Mouse (Mus musculus): ENCODE results near the gene Cdk8. TPM values are rescaled to one million over a fixed set of nuclear protein-coding genes. Genes with fewer than 3 reads are reported as not detected.

The Cdk8 gene
- total RNA-seq, 1 experiment, result 63.9 TPM

GRCm38 (mm10) chr5:146248746-146249145, 17.7 kb downstream of the Cdk8 start:
- Histone ChIP-seq H3K4me3 (ENCODE audit: insufficient read depth in 1 of 2, low read depth in 1 of 2, low read length in 2 of 2, poor library complexity in 1 of 2, severe bottlenecking in 1 of 2) (no peak overlapping the region), H3K36me3 (ENCODE audit: control insufficient read depth, insufficient read depth, low read length, poor library complexity, severe bottlenecking) (peaks cover 7% of the 10 kb centered on the region; the same call in 1 of the 2 replicates), H3K4me1 (ENCODE audit: control insufficient read depth in 2 of 2, insufficient read depth in 2 of 2, low read length in 2 of 2, poor library complexity in 1 of 2) (peaks cover 0 to 6% of the 10 kb centered on the region in 2 experiments; a peak in 1 of 4 replicates), H3K9me3 (ENCODE audit: control insufficient read depth, insufficient read depth, low read depth, low read length) (no peaks in the 10 kb centered on the region), H3K9ac (ENCODE audit: insufficient read depth, low read depth, low read length, poor library complexity, severe bottlenecking) (no peak overlapping the region), H3K27ac (ENCODE audit: insufficient read depth, low read depth, low read length, poor library complexity, severe bottlenecking) (no peak overlapping the region)
- in situ Hi-C loops (cut with MboI; ENCODE audit: low sequenced_read_pairs in 2 of 2, unreplicated experiment in 2 of 2), result no loop called here
- DNase-seq (ENCODE audit: low read depth, low spot score), result no peak
- no peak for TF ChIP-seq HCFC1 (IDR thresholded peaks at IDR 0.05; ENCODE audit: borderline replicate concordance, insufficient read depth, low read length)
- no peak for TF ChIP-seq MAFK (IDR thresholded peaks at IDR 0.05; ENCODE audit: insufficient read depth, low read depth, low read length)
- no peak for TF ChIP-seq ZC3H11A (IDR thresholded peaks at IDR 0.05; ENCODE audit: borderline replicate concordance, low read depth, low read length)
- TF ChIP-seq ZNF384 (IDR thresholded peaks at IDR 0.05; ENCODE audit: low read depth, low read length), result no peak
- no peak for TF ChIP-seq CHD2 (IDR thresholded peaks at IDR 0.05; ENCODE audit: low read depth, low read length)

DNA sequence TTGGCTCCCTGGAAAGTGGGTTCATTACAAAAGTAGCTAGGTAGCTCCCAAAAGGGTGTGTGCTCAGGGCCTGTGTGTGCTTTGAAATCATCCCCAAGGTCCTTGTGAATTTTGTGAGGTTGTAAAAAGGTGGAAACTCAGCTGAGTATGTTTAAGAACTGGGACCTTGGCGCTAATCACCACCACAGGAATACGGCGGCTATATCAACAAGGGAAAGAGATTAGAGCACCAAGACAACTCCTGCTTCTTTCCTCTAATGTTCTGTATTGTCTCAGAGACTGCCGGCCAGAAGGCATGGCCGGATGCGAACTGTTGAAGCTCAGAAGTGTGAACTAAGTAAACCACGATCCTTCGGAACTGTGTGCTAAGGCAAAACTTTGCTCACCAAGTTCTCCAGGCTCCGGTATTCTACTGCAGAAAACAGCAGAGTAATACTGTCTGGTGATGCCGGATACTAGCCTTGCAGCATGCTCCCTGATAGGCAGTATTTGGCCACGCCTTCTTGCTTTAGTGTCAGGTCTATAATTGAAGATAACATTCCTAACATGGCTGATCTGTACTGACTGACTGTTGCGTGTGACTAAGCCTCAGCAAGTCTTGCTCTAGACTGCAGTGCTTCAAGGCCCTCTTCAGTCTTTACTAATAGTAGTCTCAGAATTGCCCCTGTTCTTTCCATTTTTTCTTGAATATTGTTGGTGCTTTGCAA, 19.5 kb downstream of the Cdk8 start:
- DNase-seq (ENCODE audit: low read depth, low spot score), result no peak
- Histone ChIP-seq H3K9ac (ENCODE audit: insufficient read depth, low read depth, low read length, poor library complexity, severe bottlenecking) (no peak overlapping the region), H3K4me1 (ENCODE audit: control insufficient read depth in 2 of 2, insufficient read depth in 2 of 2, low read length in 2 of 2, poor library complexity in 1 of 2) (peaks cover 0 to 2% of the 10 kb centered on the region in 2 experiments; a peak in 1 of 4 replicates), H3K27ac (ENCODE audit: insufficient read depth, low read depth, low read length, poor library complexity, severe bottlenecking) (no peak overlapping the region), H3K9me3 (ENCODE audit: control insufficient read depth, insufficient read depth, low read depth, low read length) (no peaks in the 10 kb centered on the region), H3K36me3 (ENCODE audit: control insufficient read depth, insufficient read depth, low read length, poor library complexity, severe bottlenecking) (peaks cover 7% of the 10 kb centered on the region; the same call in 1 of the 2 replicates), H3K4me3 (ENCODE audit: insufficient read depth in 1 of 2, low read depth in 1 of 2, low read length in 2 of 2, poor library complexity in 1 of 2, severe bottlenecking in 1 of 2) (no peak overlapping the region)
- in situ Hi-C loops (cut with MboI; ENCODE audit: low sequenced_read_pairs in 2 of 2, unreplicated experiment in 2 of 2), result no loop called here
- TF ChIP-seq MAFK (IDR thresholded peaks at IDR 0.05; ENCODE audit: insufficient read depth, low read depth, low read length) (no peak), ZC3H11A (IDR thresholded peaks at IDR 0.05; ENCODE audit: borderline replicate concordance, low read depth, low read length) (no peak), ZNF384 (IDR thresholded peaks at IDR 0.05; ENCODE audit: low read depth, low read length) (no peak), HCFC1 (IDR thresholded peaks at IDR 0.05; ENCODE audit: borderline replicate concordance, insufficient read depth, low read length) (no peak), CHD2 (IDR thresholded peaks at IDR 0.05; ENCODE audit: low read depth, low read length) (no peak)

DNA sequence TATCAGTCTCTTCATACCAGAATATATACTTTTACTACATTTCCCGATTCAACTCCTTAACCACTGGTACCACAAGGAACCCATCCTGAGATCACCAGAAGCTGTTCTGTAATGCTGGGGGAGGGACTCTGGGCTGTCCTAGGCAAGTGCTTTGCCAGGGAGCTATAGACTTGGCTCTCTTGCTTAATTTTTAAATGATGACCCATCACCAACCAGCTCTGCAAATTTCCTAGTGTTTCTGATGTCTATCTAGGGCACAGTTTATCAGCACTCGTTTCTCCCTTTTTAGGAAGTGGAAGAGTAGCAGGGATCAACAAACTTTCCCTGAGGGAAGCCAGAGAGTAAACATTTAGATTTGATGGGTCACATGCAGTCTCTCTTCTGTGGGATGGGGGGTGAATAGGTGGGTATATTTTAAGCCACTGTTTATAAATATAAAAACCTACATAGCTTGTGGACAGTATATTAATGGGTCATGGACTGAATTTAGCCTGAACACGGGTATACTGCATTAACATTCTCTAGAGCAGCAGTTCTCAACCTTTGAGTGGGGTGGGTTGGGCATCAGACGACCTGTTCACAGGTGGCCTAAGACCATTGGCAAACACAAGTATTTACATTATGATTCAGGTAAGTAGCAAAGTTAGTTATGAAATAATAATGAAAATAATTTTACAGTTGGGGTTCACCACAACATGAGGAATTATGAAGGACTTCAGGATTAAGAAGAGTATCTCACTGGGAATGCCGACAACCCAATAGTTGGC, 20.8 kb downstream of the Cdk8 start:
- no peak for DNase-seq (ENCODE audit: low read depth, low spot score)
- in situ Hi-C loops (cut with MboI; ENCODE audit: low sequenced_read_pairs in 2 of 2, unreplicated experiment in 2 of 2), result no loop called here
- Histone ChIP-seq H3K4me3 (ENCODE audit: insufficient read depth in 1 of 2, low read depth in 1 of 2, low read length in 2 of 2, poor library complexity in 1 of 2, severe bottlenecking in 1 of 2) (no peak overlapping the region), H3K9me3 (ENCODE audit: control insufficient read depth, insufficient read depth, low read depth, low read length) (no peaks in the 10 kb centered on the region), H3K4me1 (ENCODE audit: control insufficient read depth in 2 of 2, insufficient read depth in 2 of 2, low read length in 2 of 2, poor library complexity in 1 of 2) (peaks cover 0 to 2% of the 10 kb centered on the region in 2 experiments; a peak in 1 of 4 replicates), H3K36me3 (ENCODE audit: control insufficient read depth, insufficient read depth, low read length, poor library complexity, severe bottlenecking) (peaks cover 7% of the 10 kb centered on the region; the same call in 1 of the 2 replicates), H3K27ac (ENCODE audit: insufficient read depth, low read depth, low read length, poor library complexity, severe bottlenecking) (no peak overlapping the region), H3K9ac (ENCODE audit: insufficient read depth, low read depth, low read length, poor library complexity, severe bottlenecking) (no peak overlapping the region)
- no peak for TF ChIP-seq HCFC1 (IDR thresholded peaks at IDR 0.05; ENCODE audit: borderline replicate concordance, insufficient read depth, low read length)
- TF ChIP-seq ZC3H11A (IDR thresholded peaks at IDR 0.05; ENCODE audit: borderline replicate concordance, low read depth, low read length), result no peak
- TF ChIP-seq ZNF384 (IDR thresholded peaks at IDR 0.05; ENCODE audit: low read depth, low read length), result no peak
- no peak for TF ChIP-seq MAFK (IDR thresholded peaks at IDR 0.05; ENCODE audit: insufficient read depth, low read depth, low read length)
- no peak for TF ChIP-seq CHD2 (IDR thresholded peaks at IDR 0.05; ENCODE audit: low read depth, low read length)

DNA sequence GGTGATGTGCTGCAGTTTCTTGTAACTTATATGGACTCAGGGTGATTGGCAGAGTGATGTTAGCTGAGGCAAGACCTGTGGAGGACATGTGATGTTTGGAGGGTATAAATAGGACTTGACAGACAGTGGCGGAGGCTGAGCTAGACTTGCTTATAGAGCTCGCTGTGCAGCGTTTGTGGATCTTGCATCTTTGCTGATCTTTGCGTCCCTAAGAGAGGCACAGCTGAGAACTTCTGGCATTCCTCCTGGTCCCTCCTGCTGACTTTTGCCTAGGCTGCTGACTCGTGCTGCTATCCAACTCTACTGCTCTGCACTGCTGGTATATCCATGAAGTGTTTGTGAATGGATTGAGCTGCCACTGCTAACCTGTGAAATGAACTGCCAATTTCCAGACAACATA, 22.6 kb downstream of the Cdk8 start:
- DNase-seq (ENCODE audit: low read depth, low spot score), result no peak
- in situ Hi-C loops (cut with MboI; ENCODE audit: low sequenced_read_pairs in 2 of 2, unreplicated experiment in 2 of 2), result no loop called here
- peaks cover 4% of the 10 kb centered on the region; the same call in 1 of the 2 replicates for H3K36me3 ChIP-seq (ENCODE audit: control insufficient read depth, insufficient read depth, low read length, poor library complexity, severe bottlenecking)

More for the DNA sequence above, 22.6 kb downstream of the Cdk8 start:
- Histone ChIP-seq H3K4me1 (ENCODE audit: control insufficient read depth in 2 of 2, insufficient read depth in 2 of 2, low read length in 2 of 2, poor library complexity in 1 of 2) (no peaks in the 10 kb centered on the region), H3K27ac (ENCODE audit: insufficient read depth, low read depth, low read length, poor library complexity, severe bottlenecking) (no peak overlapping the region), H3K4me3 (ENCODE audit: insufficient read depth in 1 of 2, low read depth in 1 of 2, low read length in 2 of 2, poor library complexity in 1 of 2, severe bottlenecking in 1 of 2) (no peak overlapping the region), H3K9ac (ENCODE audit: insufficient read depth, low read depth, low read length, poor library complexity, severe bottlenecking) (no peak overlapping the region), H3K9me3 (ENCODE audit: control insufficient read depth, insufficient read depth, low read depth, low read length) (no peaks in the 10 kb centered on the region)
- TF ChIP-seq HCFC1 (IDR thresholded peaks at IDR 0.05; ENCODE audit: borderline replicate concordance, insufficient read depth, low read length), result no peak
- no peak for TF ChIP-seq MAFK (IDR thresholded peaks at IDR 0.05; ENCODE audit: insufficient read depth, low read depth, low read length)
- TF ChIP-seq ZNF384 (IDR thresholded peaks at IDR 0.05; ENCODE audit: low read depth, low read length), result no peak
- no peak for TF ChIP-seq ZC3H11A (IDR thresholded peaks at IDR 0.05; ENCODE audit: borderline replicate concordance, low read depth, low read length)
- TF ChIP-seq CHD2 (IDR thresholded peaks at IDR 0.05; ENCODE audit: low read depth, low read length), result no peak
